Mouse (Mus musculus) kidney, embryonic 16.5 days (tissue): ENCODE data around the gene Nt5c1a. TPM values are rescaled to one million over a fixed set of nuclear protein-coding genes. Genes with fewer than 3 reads are reported as not detected.

Experiments
- ATAC-seq: fragments of 200-750 bp; cut with Nextera tagmentation; 2 replicates; pipeline ENCODE4 v1.8.0; 2017; ENCODE audit warnings: moderate TSS enrichment; ENCODE audit not compliant: low FRiP score, low TSS enrichment
- H3K27ac ChIP-seq: fragments of 300-500 bp; sonication (generic); 2 replicates; pipeline ENCODE4 v1.5.1; 2014; ENCODE audit warnings: low read length
- H3K27me3 ChIP-seq: fragments of 300-500 bp; sonication (generic); 2 replicates; pipeline ENCODE4 v1.6.1; 2014; ENCODE audit warnings: low read length, control low read depth, mixed read lengths; ENCODE audit not compliant: insufficient read depth
- H3K36me3 ChIP-seq: fragments of 300-500 bp; sonication (generic); 2 replicates; pipeline ENCODE4 v1.6.1; 2014; ENCODE audit warnings: low read length, control low read depth, mixed read lengths; ENCODE audit not compliant: insufficient read depth
- H3K4me1 ChIP-seq: fragments of 300-500 bp; sonication (generic); 2 replicates; pipeline ENCODE4 v1.6.1; 2014; ENCODE audit warnings: low read length, control low read depth, mixed read lengths; ENCODE audit not compliant: insufficient read depth
- H3K4me2 ChIP-seq: fragments of 300-500 bp; sonication (generic); replicated peaks from 2 replicates; pipeline ENCODE4 v1.6.1; 2014; ENCODE audit warnings: low read depth, low read length
- H3K4me3 ChIP-seq: fragments of 300-500 bp; sonication (generic); 2 replicates; pipeline ENCODE4 v1.5.1; 2014; ENCODE audit warnings: mild to moderate bottlenecking, low read length
- H3K9ac ChIP-seq: fragments of 300-500 bp; sonication (generic); replicated peaks from 2 replicates; pipeline ENCODE4 v1.6.1; 2014; ENCODE audit warnings: low read length
- H3K9me3 ChIP-seq: fragments of 300-500 bp; sonication (generic); 2 replicates; pipeline ENCODE4 v1.6.1; 2016; ENCODE audit warnings: low read length, control low read depth
- WGBS: fragments of 180-500 bp; shearing (Covaris S2); extraction: QIAGEN DNeasy Blood & Tissue Kit; methylation state at CpG from one replicate; pipeline ENCODE4 v1.1.7; 2014; 5-methylcytosine and 5-hydroxymethylcytosine counted together
- polyA plus RNA-seq: library from polyadenylated mRNA; unstranded; fragments of >200 nt; fragmentation: Nextera tagmentation; extraction: Ambion mirVana; gene quantifications from 2 replicates; pipeline ENCODE4 v1.2.1, GENCODE M21; 2015

The Nt5c1a gene
- polyA plus RNA-seq, 1 experiment from 2014 or later = 0.25 TPM

- no peak overlapping the region for H3K9ac ChIP-seq
- no peak for ATAC-seq
- peaks cover 29% of the 10 kb centered on the region for H3K4me1 ChIP-seq
- no peak overlapping the region for H3K4me3 ChIP-seq
- no peaks in the 10 kb centered on the region for H3K27me3 ChIP-seq
- H3K36me3 ChIP-seq = no peaks in the 10 kb centered on the region
- 65% methylated on average over 3 of the region's 3 CpGs for WGBS
- H3K4me2 ChIP-seq = no peak overlapping the region
- no peaks in the 10 kb centered on the region for H3K9me3 ChIP-seq
- H3K27ac ChIP-seq = no peak overlapping the region
These were observed 22.0 kb downstream of the Nt5c1a start for GRCm38 (mm10) chr4:123223309-123223708.

- Histone ChIP-seq H3K9ac (no peak overlapping the region), H3K4me2 (no peak overlapping the region), H3K9me3 (no peaks in the 10 kb centered on the region), H3K4me1 (peaks cover 43% of the 10 kb centered on the region), H3K27me3 (no peaks in the 10 kb centered on the region), H3K27ac (no peak overlapping the region), H3K36me3 (no peaks in the 10 kb centered on the region), H3K4me3 (no peak overlapping the region)
- ATAC-seq = peak; percentile 31; the same call in 1 of the 2 replicates
- 34% methylated on average over 10 of the region's 10 CpGs for WGBS
These were observed 24.6 kb downstream of the Nt5c1a start for GRCm38 (mm10) chr4:123225718-123226403.

GRCm38 (mm10) chr4:123227707-123228106 is 26.4 kb downstream of the Nt5c1a start:
- no peak; the same call in 1 of the 2 replicates for ATAC-seq
- Histone ChIP-seq H3K4me2 (no peak overlapping the region), H3K4me1 (peaks cover 51% of the 10 kb centered on the region), H3K9me3 (no peaks in the 10 kb centered on the region), H3K27me3 (no peaks in the 10 kb centered on the region), H3K9ac (no peak overlapping the region), H3K36me3 (no peaks in the 10 kb centered on the region), H3K4me3 (no peak overlapping the region), H3K27ac (0 out of 2 replicates have a peak overlapping the region, but pooled peaks have one; percentile 21)
- 27% methylated on average over 4 of the region's 4 CpGs for WGBS

GRCm38 (mm10) chr4:123228270-123228669 is 27.0 kb downstream of the Nt5c1a start:
- Histone ChIP-seq H3K4me3 (no peak overlapping the region), H3K9ac (no peak overlapping the region), H3K27ac (0 out of 2 replicates have a peak overlapping the region, but pooled peaks have one; percentile 21), H3K4me1 (peaks cover 57% of the 10 kb centered on the region), H3K27me3 (no peaks in the 10 kb centered on the region), H3K36me3 (no peaks in the 10 kb centered on the region), H3K4me2 (no peak overlapping the region), H3K9me3 (no peaks in the 10 kb centered on the region)
- 17% methylated on average over 2 of the region's 2 CpGs for WGBS
- peak; percentile 32 for ATAC-seq

GRCm38 (mm10) chr4:123229166-123229565 is 27.9 kb downstream of the Nt5c1a start:
- Histone ChIP-seq H3K9ac (no peak overlapping the region), H3K4me3 (no peak overlapping the region), H3K4me1 (peaks cover 61% of the 10 kb centered on the region), H3K9me3 (no peaks in the 10 kb centered on the region), H3K36me3 (no peaks in the 10 kb centered on the region), H3K4me2 (no peak overlapping the region), H3K27ac (no peak overlapping the region), H3K27me3 (no peaks in the 10 kb centered on the region)
- ATAC-seq = no peak
- 23% methylated on average over 11 of the region's 11 CpGs for WGBS

- Histone ChIP-seq H3K27ac (peak overlapping the region; percentile 88), H3K27me3 (no peaks in the 10 kb centered on the region), H3K4me1 (peaks cover 72% of the 10 kb centered on the region), H3K4me3 (peak overlapping the region; percentile 51; the same call in 1 of the 2 replicates), H3K9ac (0 out of 2 replicates have a peak overlapping the region, but pooled peaks have one; percentile 2), H3K4me2 (peak overlapping the region; percentile 60), H3K36me3 (no peaks in the 10 kb centered on the region), H3K9me3 (no peaks in the 10 kb centered on the region)
- WGBS = 38% methylated on average over 3 of the region's 3 CpGs
- no peak for ATAC-seq
These were observed 31.5 kb downstream of the Nt5c1a start for GRCm38 (mm10) chr4:123232841-123233240.

GRCm38 (mm10) chr4:123233492-123234084 is 32.3 kb downstream of the Nt5c1a start, which contains the start of gene Heyl:
Gene Heyl, plus strand, starts transcription at chr4:123233556.
- peak; percentile 92 for ATAC-seq
- H3K9ac ChIP-seq = peak within 1 kb of the TSS; percentile 63
- peaks cover 72% of the 10 kb centered on the region for H3K4me1 ChIP-seq
- peak within 1 kb of the TSS; percentile 60 for H3K4me2 ChIP-seq
- no peaks in the 10 kb centered on the region for H3K9me3 ChIP-seq
- 2% methylated on average over 50 of the region's 52 CpGs for WGBS
- H3K27me3 ChIP-seq = no peaks in the 10 kb centered on the region
- H3K27ac ChIP-seq = peak within 1 kb of the TSS; percentile 88
- H3K36me3 ChIP-seq = no peaks in the 10 kb centered on the region
- peak within 1 kb of the TSS; percentile 51 for H3K4me3 ChIP-seq

GRCm38 (mm10) chr4:123235835-123236430 is 34.6 kb downstream of the Nt5c1a start:
- Histone ChIP-seq H3K9ac (peak overlapping the region; percentile 54), H3K4me2 (peak overlapping the region; percentile 60), H3K36me3 (no peaks in the 10 kb centered on the region), H3K4me3 (peak overlapping the region; percentile 30), H3K4me1 (peaks cover 84% of the 10 kb centered on the region), H3K9me3 (no peaks in the 10 kb centered on the region), H3K27me3 (no peaks in the 10 kb centered on the region), H3K27ac (peak overlapping the region; percentile 87; the same call in 1 of the 2 replicates)
- 53% methylated on average over 9 of the region's 9 CpGs for WGBS
- no peak for ATAC-seq

- Histone ChIP-seq H3K4me1 (peaks cover 86% of the 10 kb centered on the region), H3K4me3 (peak overlapping the region; percentile 30), H3K9ac (peak overlapping the region; percentile 45; the same call in 1 of the 2 replicates), H3K27ac (peak overlapping the region; percentile 87), H3K4me2 (peak overlapping the region; percentile 60), H3K27me3 (no peaks in the 10 kb centered on the region), H3K36me3 (peaks cover 3% of the 10 kb centered on the region; the same call in 1 of the 2 replicates), H3K9me3 (no peaks in the 10 kb centered on the region)
- WGBS = 74% methylated on average over 13 of the region's 13 CpGs
- no peak for ATAC-seq
These were observed 35.2 kb downstream of the Nt5c1a start for GRCm38 (mm10) chr4:123236431-123237031.
